Mouse (Mus musculus): ENCODE results near the gene Plekhg5. TPM values are rescaled to one million over a fixed set of nuclear protein-coding genes. Genes with fewer than 3 reads are reported as not detected.
A peak's percentile ranks its signal among the peaks of the same experiment; 100 is the strongest.

Plekhg5 gene
- polyA plus RNA-seq, 1 experiment from 2014 or later, result 14.2 TPM

- H3K9ac ChIP-seq (ENCODE audit: low read depth, low read length), result no peak overlapping the region
- 46% methylated on average over 7 of the region's 7 CpGs for WGBS
These were observed 30.7 kb downstream of the Plekhg5 start for GRCm38 (mm10) chr4:152103025-152103424.

GRCm38 (mm10) chr4:152106746-152107145, 34.4 kb downstream of the Plekhg5 start:
- Histone ChIP-seq H3K4me2 (ENCODE audit: low read depth, low read length) (no peak overlapping the region), H3K27me3 (replicated peaks; ENCODE audit: control insufficient read depth, insufficient read depth, low read length) (no peaks in the 10 kb centered on the region), H3K27ac (ENCODE audit: low read length) (no peak overlapping the region), H3K9me3 (ENCODE audit: control insufficient read depth, low read length) (no peaks in the 10 kb centered on the region), H3K36me3 (ENCODE audit: control insufficient read depth, insufficient read depth, low read length) (peaks cover 14% of the 10 kb centered on the region), H3K4me3 (ENCODE audit: low read length) (no peak overlapping the region), H3K4me1 (ENCODE audit: control insufficient read depth, insufficient read depth, low read length) (peaks cover 14% of the 10 kb centered on the region), H3K9ac (ENCODE audit: low read depth, low read length) (peak overlapping the region; percentile 57; the same call in 1 of the 2 replicates)
- ATAC-seq, result peak; percentile 0; the same call in 1 of the 2 replicates
- 70% methylated on average over 9 of the region's 9 CpGs for WGBS

More at GRCm38 (mm10) chr4:152103025-152103424, 30.7 kb downstream of the Plekhg5 start:
- no peak overlapping the region for H3K4me2 ChIP-seq (ENCODE audit: low read depth, low read length)
- H3K27me3 ChIP-seq (replicated peaks; ENCODE audit: control insufficient read depth, insufficient read depth, low read length), result no peaks in the 10 kb centered on the region
- no peak overlapping the region for H3K27ac ChIP-seq (ENCODE audit: low read length)
- H3K4me1 ChIP-seq (ENCODE audit: control insufficient read depth, insufficient read depth, low read length), result peaks cover 11% of the 10 kb centered on the region
- no peak overlapping the region for H3K4me3 ChIP-seq (ENCODE audit: low read length)
- H3K9me3 ChIP-seq (ENCODE audit: control insufficient read depth, low read length), result no peaks in the 10 kb centered on the region
- ATAC-seq, result no peak
- 0 out of 2 replicates have a peak, but pooled peaks cover 7% of the 10 kb centered on the region for H3K36me3 ChIP-seq (ENCODE audit: control insufficient read depth, insufficient read depth, low read length)

GRCm38 (mm10) chr4:152107493-152107892, 35.2 kb downstream of the Plekhg5 start:
- Histone ChIP-seq H3K4me1 (ENCODE audit: control insufficient read depth, insufficient read depth, low read length) (peaks cover 14% of the 10 kb centered on the region), H3K36me3 (ENCODE audit: control insufficient read depth, insufficient read depth, low read length) (peaks cover 14% of the 10 kb centered on the region), H3K27me3 (replicated peaks; ENCODE audit: control insufficient read depth, insufficient read depth, low read length) (no peaks in the 10 kb centered on the region), H3K4me3 (ENCODE audit: low read length) (peak overlapping the region; percentile 42), H3K4me2 (ENCODE audit: low read depth, low read length) (peak overlapping the region; percentile 69), H3K9me3 (ENCODE audit: control insufficient read depth, low read length) (no peaks in the 10 kb centered on the region), H3K9ac (ENCODE audit: low read depth, low read length) (peak overlapping the region; percentile 57), H3K27ac (ENCODE audit: low read length) (peak overlapping the region; percentile 52; the same call in 1 of the 2 replicates)
- ATAC-seq, result peak; percentile 86
- 14% methylated on average over 24 of the region's 24 CpGs for WGBS

- ATAC-seq, result peak; percentile 94
- no peaks in the 10 kb centered on the region for H3K9me3 ChIP-seq (ENCODE audit: control insufficient read depth, low read length)
- 19% methylated on average over 30 of the region's 30 CpGs for WGBS
- peak overlapping the region; percentile 57 for H3K9ac ChIP-seq (ENCODE audit: low read depth, low read length)
- H3K4me3 ChIP-seq (ENCODE audit: low read length), result peak overlapping the region; percentile 42
- peaks cover 14% of the 10 kb centered on the region for H3K4me1 ChIP-seq (ENCODE audit: control insufficient read depth, insufficient read depth, low read length)
- peaks cover 14% of the 10 kb centered on the region for H3K36me3 ChIP-seq (ENCODE audit: control insufficient read depth, insufficient read depth, low read length)
- no peaks in the 10 kb centered on the region for H3K27me3 ChIP-seq (replicated peaks; ENCODE audit: control insufficient read depth, insufficient read depth, low read length)
- H3K27ac ChIP-seq (ENCODE audit: low read length), result peak overlapping the region; percentile 52; the same call in 1 of the 2 replicates
- H3K4me2 ChIP-seq (ENCODE audit: low read depth, low read length), result peak overlapping the region; percentile 69
These were observed 35.7 kb downstream of the Plekhg5 start for GRCm38 (mm10) chr4:152107971-152108509.

GRCm38 (mm10) chr4:152108673-152109072, 36.4 kb downstream of the Plekhg5 start:
- no peak for ATAC-seq
- peak overlapping the region; percentile 42; the same call in 1 of the 2 replicates for H3K4me3 ChIP-seq (ENCODE audit: low read length)

GRCm38 (mm10) chr4:152109509-152109908, 37.2 kb downstream of the Plekhg5 start:
- peaks cover 23% of the 10 kb centered on the region for H3K36me3 ChIP-seq (ENCODE audit: control insufficient read depth, insufficient read depth, low read length)
- no peak for ATAC-seq
- 58% methylated on average over 3 of the region's 3 CpGs for WGBS

More at GRCm38 (mm10) chr4:152108673-152109072, 36.4 kb downstream of the Plekhg5 start:
- Histone ChIP-seq H3K9ac (ENCODE audit: low read depth, low read length) (no peak overlapping the region), H3K9me3 (ENCODE audit: control insufficient read depth, low read length) (no peaks in the 10 kb centered on the region), H3K4me1 (ENCODE audit: control insufficient read depth, insufficient read depth, low read length) (peaks cover 14% of the 10 kb centered on the region), H3K27me3 (replicated peaks; ENCODE audit: control insufficient read depth, insufficient read depth, low read length) (no peaks in the 10 kb centered on the region), H3K4me2 (ENCODE audit: low read depth, low read length) (peak overlapping the region; percentile 69; the same call in 1 of the 2 replicates), H3K36me3 (ENCODE audit: control insufficient read depth, insufficient read depth, low read length) (peaks cover 15% of the 10 kb centered on the region), H3K27ac (ENCODE audit: low read length) (no peak overlapping the region)
- WGBS, result 84% methylated on average over 5 of the region's 5 CpGs

GRCm38 (mm10) chr4:152110689-152111088, 38.4 kb downstream of the Plekhg5 start:
- Histone ChIP-seq H3K4me3 (ENCODE audit: low read length) (no peak overlapping the region), H3K36me3 (ENCODE audit: control insufficient read depth, insufficient read depth, low read length) (peaks cover 23% of the 10 kb centered on the region), H3K4me2 (ENCODE audit: low read depth, low read length) (no peak overlapping the region), H3K9me3 (ENCODE audit: control insufficient read depth, low read length) (no peaks in the 10 kb centered on the region), H3K9ac (ENCODE audit: low read depth, low read length) (no peak overlapping the region), H3K27ac (ENCODE audit: low read length) (no peak overlapping the region), H3K27me3 (replicated peaks; ENCODE audit: control insufficient read depth, insufficient read depth, low read length) (peaks cover 4% of the 10 kb centered on the region; the same call in 1 of the 2 replicates), H3K4me1 (ENCODE audit: control insufficient read depth, insufficient read depth, low read length) (peaks cover 24% of the 10 kb centered on the region)
- WGBS, result 79% methylated on average over 4 of the region's 4 CpGs
- no peak for ATAC-seq

More at GRCm38 (mm10) chr4:152109509-152109908, 37.2 kb downstream of the Plekhg5 start:
- H3K9ac ChIP-seq (ENCODE audit: low read depth, low read length), result no peak overlapping the region
- no peaks in the 10 kb centered on the region for H3K9me3 ChIP-seq (ENCODE audit: control insufficient read depth, low read length)
- no peak overlapping the region for H3K4me2 ChIP-seq (ENCODE audit: low read depth, low read length)
- no peaks in the 10 kb centered on the region; the same call in 1 of the 2 replicates for H3K27me3 ChIP-seq (replicated peaks; ENCODE audit: control insufficient read depth, insufficient read depth, low read length)
- no peak overlapping the region for H3K27ac ChIP-seq (ENCODE audit: low read length)
- H3K4me3 ChIP-seq (ENCODE audit: low read length), result no peak overlapping the region
- peaks cover 14% of the 10 kb centered on the region for H3K4me1 ChIP-seq (ENCODE audit: control insufficient read depth, insufficient read depth, low read length)

GRCm38 (mm10) chr4:152112329-152112728, 40.0 kb downstream of the Plekhg5 start:
- peaks cover 4% of the 10 kb centered on the region for H3K27me3 ChIP-seq (replicated peaks; ENCODE audit: control insufficient read depth, insufficient read depth, low read length)
- H3K27ac ChIP-seq (ENCODE audit: low read length), result no peak overlapping the region
- WGBS, result 78% methylated on average over 9 of the region's 9 CpGs
- H3K9me3 ChIP-seq (ENCODE audit: control insufficient read depth, low read length), result no peaks in the 10 kb centered on the region
- ATAC-seq, result no peak
- H3K4me2 ChIP-seq (ENCODE audit: low read depth, low read length), result no peak overlapping the region
- H3K36me3 ChIP-seq (ENCODE audit: control insufficient read depth, insufficient read depth, low read length), result peaks cover 16% of the 10 kb centered on the region
- H3K4me3 ChIP-seq (ENCODE audit: low read length), result no peak overlapping the region
- peaks cover 23% of the 10 kb centered on the region for H3K4me1 ChIP-seq (ENCODE audit: control insufficient read depth, insufficient read depth, low read length)
- no peak overlapping the region for H3K9ac ChIP-seq (ENCODE audit: low read depth, low read length)

- no peak overlapping the region for H3K4me3 ChIP-seq (ENCODE audit: low read length)
- WGBS, result 78% methylated on average over 16 of the region's 16 CpGs
- H3K9ac ChIP-seq (ENCODE audit: low read depth, low read length), result no peak overlapping the region
- H3K36me3 ChIP-seq (ENCODE audit: control insufficient read depth, insufficient read depth, low read length), result peaks cover 10% of the 10 kb centered on the region
- H3K27me3 ChIP-seq (replicated peaks; ENCODE audit: control insufficient read depth, insufficient read depth, low read length), result peaks cover 17% of the 10 kb centered on the region
- no peak overlapping the region for H3K4me2 ChIP-seq (ENCODE audit: low read depth, low read length)
- H3K9me3 ChIP-seq (ENCODE audit: control insufficient read depth, low read length), result no peaks in the 10 kb centered on the region
- no peak for ATAC-seq
- H3K27ac ChIP-seq (ENCODE audit: low read length), result no peak overlapping the region
- peaks cover 13% of the 10 kb centered on the region for H3K4me1 ChIP-seq (ENCODE audit: control insufficient read depth, insufficient read depth, low read length)
These were observed 41.8 kb downstream of the Plekhg5 start for GRCm38 (mm10) chr4:152114080-152114479.
